ENCODE assay signal across 8 mouse cellular contexts in genomic region chr5:33627968-33628367, GRCm38 (mm10). TPM values are rescaled to one million over a fixed set of nuclear protein-coding genes. Genes with fewer than 3 reads are reported as not detected.
DNase-seq lines count a peak whose midpoint lies in the region; ATAC-seq and TF ChIP-seq lines count a peak whose summit lies in the region.

No protein-coding gene starts in this region.

- H3K9me3 ChIP-seq in heart, postnatal 0 days (replicated peaks; ENCODE audit: control insufficient read depth, low read length), result no peaks in the 10 kb centered on the region
- H3K9me3 ChIP-seq in liver, embryonic 11.5 days (ENCODE audit: control insufficient read depth, low read length), result no peaks in the 10 kb centered on the region
- H3K9me3 ChIP-seq in neural tube, embryonic 15.5 days (replicated peaks), result no peaks in the 10 kb centered on the region

- no peak for TF ChIP-seq CTCF in bone marrow, adult 2 months (IDR thresholded peaks at IDR 0.05; ENCODE audit: control insufficient read depth, insufficient read depth, low read length)
- TF ChIP-seq CTCF in heart, postnatal 0 days (IDR thresholded peaks at IDR 0.05; ENCODE audit: low read depth), result no peak

- ATAC-seq in heart, postnatal 0 days (ENCODE audit: insufficient read depth, low read depth), result no peak
- no peak for ATAC-seq in liver, embryonic 11.5 days (replicated peaks; ENCODE audit: low FRiP score)
- ATAC-seq in neural tube, embryonic 15.5 days (ENCODE audit: low FRiP score), result no peak
- no peak for ATAC-seq in megakaryocyte progenitor cell, adult 5-6 weeks (replicated peaks; ENCODE audit: poor library complexity)

- peak overlapping the region; percentile 90 for H3K4me2 ChIP-seq in heart, postnatal 0 days (ENCODE audit: low read depth, low read length)
- peak overlapping the region; percentile 85 for H3K4me2 ChIP-seq in liver, embryonic 11.5 days
- H3K4me2 ChIP-seq in neural tube, embryonic 15.5 days, result peak overlapping the region; percentile 92

- H3K27ac ChIP-seq in bone marrow, adult 2 months (ENCODE audit: control insufficient read depth, insufficient read depth, low read depth, low read length, poor library complexity), result no peak overlapping the region
- no peak overlapping the region for H3K27ac ChIP-seq in heart, postnatal 0 days (ENCODE audit: low read depth)
- H3K27ac ChIP-seq in liver, embryonic 11.5 days (ENCODE audit: low read depth, low read length), result no peak overlapping the region
- H3K27ac ChIP-seq in neural tube, embryonic 15.5 days (replicated peaks), result no peak overlapping the region

- H3K27me3 ChIP-seq in heart, postnatal 0 days (ENCODE audit: control insufficient read depth, insufficient read depth, low read length), result no peaks in the 10 kb centered on the region
- H3K27me3 ChIP-seq in liver, embryonic 11.5 days (replicated peaks; ENCODE audit: control insufficient read depth, insufficient read depth, low read length), result no peaks in the 10 kb centered on the region
- H3K27me3 ChIP-seq in neural tube, embryonic 15.5 days (replicated peaks), result no peaks in the 10 kb centered on the region

- H3K9ac ChIP-seq in heart, postnatal 0 days (replicated peaks; ENCODE audit: low read depth, low read length), result no peak overlapping the region
- H3K9ac ChIP-seq in liver, embryonic 11.5 days (ENCODE audit: low read depth, low read length), result peak overlapping the region; percentile 50; the same call in 1 of the 2 replicates
- H3K9ac ChIP-seq in neural tube, embryonic 15.5 days (replicated peaks), result no peak overlapping the region

- no peak for TF ChIP-seq POLR2A in bone marrow, adult 2 months (IDR thresholded peaks at IDR 0.05; ENCODE audit: borderline replicate concordance, control insufficient read depth, low read depth, low read length)

- WGBS in bone marrow, adult 2 months, result 8% methylated on average over 4 of the region's 4 CpGs
- WGBS in heart, postnatal 0 days, result 12% methylated on average over 4 of the region's 4 CpGs
- WGBS in liver, embryonic 11.5 days, result 49% methylated on average over 4 of the region's 4 CpGs
- 23% methylated on average over 4 of the region's 4 CpGs for WGBS in neural tube, embryonic 15.5 days

- H3K4me3 ChIP-seq in bone marrow, adult 2 months (replicated peaks; ENCODE audit: control insufficient read depth, low read depth, low read length), result peak overlapping the region; percentile 33
- H3K4me3 ChIP-seq in heart, postnatal 0 days (ENCODE audit: low read depth, low read length), result peak overlapping the region; percentile 79
- H3K4me3 ChIP-seq in liver, embryonic 11.5 days (ENCODE audit: low read depth, low read length), result peak overlapping the region; percentile 92
- H3K4me3 ChIP-seq in neural tube, embryonic 15.5 days (replicated peaks), result peak overlapping the region; percentile 86; the same call in 1 of the 2 replicates

- peaks cover 6% of the 10 kb centered on the region; the same call in 1 of the 2 replicates for H3K36me3 ChIP-seq in heart, postnatal 0 days (replicated peaks; ENCODE audit: control insufficient read depth, insufficient read depth, low read length)
- 0 out of 2 replicates have a peak, but pooled peaks cover 2% of the 10 kb centered on the region for H3K36me3 ChIP-seq in liver, embryonic 11.5 days (ENCODE audit: control insufficient read depth, insufficient read depth, low read length)
- H3K36me3 ChIP-seq in neural tube, embryonic 15.5 days, result no peaks in the 10 kb centered on the region

- H3K4me1 ChIP-seq in bone marrow, adult 2 months (ENCODE audit: control insufficient read depth, insufficient read depth, low read length), result peaks cover 9% of the 10 kb centered on the region
- H3K4me1 ChIP-seq in heart, postnatal 0 days (ENCODE audit: control insufficient read depth, insufficient read depth), result peaks cover 8% of the 10 kb centered on the region
- H3K4me1 ChIP-seq in liver, embryonic 11.5 days (replicated peaks; ENCODE audit: control insufficient read depth, insufficient read depth, low read length), result peaks cover 18% of the 10 kb centered on the region
- H3K4me1 ChIP-seq in neural tube, embryonic 15.5 days, result peaks cover 23% of the 10 kb centered on the region

- TF ChIP-seq EP300 in heart, postnatal 0 days (IDR thresholded peaks at IDR 0.05; ENCODE audit: low read depth), result no peak

- peak; percentile 67 to 79 for DNase-seq in adrenal gland, adult (ENCODE audit: inconsistent age in 2 of 2, low spot score in 1 of 2)
- DNase-seq in adrenal gland, postnatal 4 days (ENCODE audit: low spot score in 2 of 2), result no peak
- peak; percentile 33 for DNase-seq in heart, postnatal 0 days (ENCODE audit: low spot score)
- no peak for DNase-seq in liver, embryonic 11.5 days (ENCODE audit: low spot score)
- DNase-seq in layer of hippocampus, adult 8-10 months (ENCODE audit: low spot score in 2 of 2), result no peak

RNA-seq across cellular contexts. Expression of gene Fam53a, which starts 1.5 kb away (rescaled TPM):
- 10 to 100 TPM; 29.5 to 29.7 TPM for total RNA-seq in adrenal gland, postnatal 4 days (2021)
- polyA plus RNA-seq in bone marrow, adult 2 months (2011; ENCODE audit: insufficient read depth, insufficient read length, low replicate concordance, missing spikeins), result 6.6 and 11.1 TPM in 2 replicates
- 42.0 and 149 TPM in 2 replicates for total RNA-seq in heart, postnatal 0 days (2014; rRNA removed; ENCODE audit: low replicate concordance)
- polyA plus RNA-seq in heart, postnatal 0 days (2015; fragmentation: Nextera tagmentation; extraction: Ambion mirVana), result 41.0 and 55.2 TPM in 2 replicates
- polyA plus RNA-seq in liver, embryonic 11.5 days (2014; fragmentation: Nextera tagmentation; extraction: Ambion mirVana), result 62.5 and 63.6 TPM in 2 replicates
- 25.5 and 31.9 TPM in 2 replicates for polyA plus RNA-seq in neural tube, embryonic 15.5 days (2015; fragmentation: Nextera tagmentation; extraction: Ambion mirVana)
- total RNA-seq in megakaryocyte progenitor cell, adult 5-6 weeks (2015), result 16.1 and 27.6 TPM in 2 replicates
- 16.6 and 25.9 TPM in 2 replicates for total RNA-seq in megakaryocyte progenitor cell, adult 5-6 weeks (2017)
- 10 to 100 TPM; 23.1 to 28.3 (median 24.0) TPM for total RNA-seq in layer of hippocampus, adult 8-10 months (2022)

RNA-seq across cellular contexts. Expression of gene Gm9903, which starts 1.8 kb away (rescaled TPM):
- total RNA-seq in adrenal gland, postnatal 4 days (2021), result 1 to 10 TPM in 1 of 2 experiments, under 1 TPM in 1; 0.56 to 1.1 TPM
- polyA plus RNA-seq in bone marrow, adult 2 months (2011; ENCODE audit: insufficient read depth, insufficient read length, low replicate concordance, missing spikeins), result not detected in 2 replicates
- not detected in 2 replicates for total RNA-seq in heart, postnatal 0 days (2014; rRNA removed; ENCODE audit: low replicate concordance)
- polyA plus RNA-seq in heart, postnatal 0 days (2015; fragmentation: Nextera tagmentation; extraction: Ambion mirVana), result 1.6 and 2.4 TPM in 2 replicates
- polyA plus RNA-seq in liver, embryonic 11.5 days (2014; fragmentation: Nextera tagmentation; extraction: Ambion mirVana), result 0.22 and 0.27 TPM in 2 replicates
- polyA plus RNA-seq in neural tube, embryonic 15.5 days (2015; fragmentation: Nextera tagmentation; extraction: Ambion mirVana), result 0.59 and 0.83 TPM in 2 replicates
- 0.37 and 0.74 TPM in 2 replicates for total RNA-seq in megakaryocyte progenitor cell, adult 5-6 weeks (2015)
- total RNA-seq in megakaryocyte progenitor cell, adult 5-6 weeks (2017), result 1.1 TPM in 1 of 2 replicates, not detected in the other
- total RNA-seq in layer of hippocampus, adult 8-10 months (2022), result 1 to 10 TPM in 2 of 4 experiments, under 1 TPM in 2; 0.61 to 1.1 (median 0.89) TPM

RNA-seq across cellular contexts. Expression of gene Slbp, which starts 24.4 kb away (rescaled TPM):
- 10 to 100 TPM; 65.7 to 71.6 TPM for total RNA-seq in adrenal gland, postnatal 4 days (2021)
- polyA plus RNA-seq in bone marrow, adult 2 months (2011; ENCODE audit: insufficient read depth, insufficient read length, low replicate concordance, missing spikeins), result 194 and 275 TPM in 2 replicates
- total RNA-seq in heart, postnatal 0 days (2014; rRNA removed; ENCODE audit: low replicate concordance), result 27.4 and 90.6 TPM in 2 replicates
- 65.4 and 65.8 TPM in 2 replicates for polyA plus RNA-seq in heart, postnatal 0 days (2015; fragmentation: Nextera tagmentation; extraction: Ambion mirVana)
- 369 and 394 TPM in 2 replicates for polyA plus RNA-seq in liver, embryonic 11.5 days (2014; fragmentation: Nextera tagmentation; extraction: Ambion mirVana)
- polyA plus RNA-seq in neural tube, embryonic 15.5 days (2015; fragmentation: Nextera tagmentation; extraction: Ambion mirVana), result 120 and 157 TPM in 2 replicates
- total RNA-seq in megakaryocyte progenitor cell, adult 5-6 weeks (2015), result 206 and 223 TPM in 2 replicates
- 253 and 266 TPM in 2 replicates for total RNA-seq in megakaryocyte progenitor cell, adult 5-6 weeks (2017)
- 10 to 100 TPM; 18.1 to 28.3 (median 23.1) TPM for total RNA-seq in layer of hippocampus, adult 8-10 months (2022)

RNA-seq across cellular contexts. Expression of gene Tacc3, which starts 30.0 kb away (rescaled TPM):
- 10 to 100 TPM; 47.4 to 49.1 TPM for total RNA-seq in adrenal gland, postnatal 4 days (2021)
- 237 and 249 TPM in 2 replicates for polyA plus RNA-seq in bone marrow, adult 2 months (2011; ENCODE audit: insufficient read depth, insufficient read length, low replicate concordance, missing spikeins)
- 42.1 and 51.1 TPM in 2 replicates for total RNA-seq in heart, postnatal 0 days (2014; rRNA removed; ENCODE audit: low replicate concordance)
- 35.2 and 39.4 TPM in 2 replicates for polyA plus RNA-seq in heart, postnatal 0 days (2015; fragmentation: Nextera tagmentation; extraction: Ambion mirVana)
- polyA plus RNA-seq in liver, embryonic 11.5 days (2014; fragmentation: Nextera tagmentation; extraction: Ambion mirVana), result 229 and 255 TPM in 2 replicates
- 27.5 and 61.7 TPM in 2 replicates for polyA plus RNA-seq in neural tube, embryonic 15.5 days (2015; fragmentation: Nextera tagmentation; extraction: Ambion mirVana)
- total RNA-seq in megakaryocyte progenitor cell, adult 5-6 weeks (2015), result 180 and 190 TPM in 2 replicates
- 184 and 199 TPM in 2 replicates for total RNA-seq in megakaryocyte progenitor cell, adult 5-6 weeks (2017)
- 1 to 10 TPM; 4.1 to 7.2 (median 4.4) TPM for total RNA-seq in layer of hippocampus, adult 8-10 months (2022)

RNA-seq across cellular contexts. Expression of gene Tmem129, which starts 30.2 kb away (rescaled TPM):
- total RNA-seq in adrenal gland, postnatal 4 days (2021), result 10 to 100 TPM; 20.2 to 21.8 TPM
- 8.4 and 9.7 TPM in 2 replicates for polyA plus RNA-seq in bone marrow, adult 2 months (2011; ENCODE audit: insufficient read depth, insufficient read length, low replicate concordance, missing spikeins)
- total RNA-seq in heart, postnatal 0 days (2014; rRNA removed; ENCODE audit: low replicate concordance), result 21.7 and 57.9 TPM in 2 replicates
- polyA plus RNA-seq in heart, postnatal 0 days (2015; fragmentation: Nextera tagmentation; extraction: Ambion mirVana), result 23.8 and 27.0 TPM in 2 replicates
- 35.7 and 38.0 TPM in 2 replicates for polyA plus RNA-seq in liver, embryonic 11.5 days (2014; fragmentation: Nextera tagmentation; extraction: Ambion mirVana)
- 27.7 and 29.7 TPM in 2 replicates for polyA plus RNA-seq in neural tube, embryonic 15.5 days (2015; fragmentation: Nextera tagmentation; extraction: Ambion mirVana)
- 15.9 and 17.5 TPM in 2 replicates for total RNA-seq in megakaryocyte progenitor cell, adult 5-6 weeks (2015)
- 17.8 and 23.7 TPM in 2 replicates for total RNA-seq in megakaryocyte progenitor cell, adult 5-6 weeks (2017)
- total RNA-seq in layer of hippocampus, adult 8-10 months (2022), result 10 to 100 TPM; 22.4 to 25.7 (median 25.2) TPM

Comparison
In these comparisons a context has a peak if more than half of its experiments do, and no peak if none do; other contexts are left out.
1. DNase-seq: peak in adrenal gland, adult (2 of 2) and heart, postnatal 0 days (single experiment); none in adrenal gland, postnatal 4 days (0 of 2), liver, embryonic 11.5 days (single experiment) and layer of hippocampus, adult 8-10 months (0 of 2).
2. H3K4me3 ChIP-seq: peak in every context shown above with its lines; median percentile 92 in liver, embryonic 11.5 days; 86 in neural tube, embryonic 15.5 days; 79 in heart, postnatal 0 days; 33 in bone marrow, adult 2 months.
3. Peak in every context shown above with its lines, with median percentiles within 50 percentile points of each other: H3K4me2 ChIP-seq.